Mouse (Mus musculus): ENCODE results near the gene Lrpprc.

Lrpprc gene

DNA sequence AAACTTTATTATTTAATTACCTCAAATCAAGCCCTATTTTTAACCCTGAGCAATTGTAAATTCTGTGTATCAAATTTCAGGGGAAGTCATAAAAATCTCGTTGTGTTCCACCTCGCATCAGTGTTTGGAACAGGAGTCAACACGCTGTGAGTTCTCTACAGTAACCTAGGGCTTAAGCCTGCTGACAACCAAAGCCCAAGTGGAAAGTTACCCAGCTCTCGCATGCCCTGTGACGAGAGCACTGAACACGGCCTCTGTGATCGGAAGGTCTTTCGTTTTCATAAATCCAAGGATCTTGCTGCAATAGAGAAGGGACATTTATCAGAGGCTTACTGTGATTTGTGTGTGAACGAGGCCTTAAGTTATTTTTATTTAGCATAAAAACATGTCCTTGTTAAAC lies 18.7 kb downstream of the Lrpprc start:
- in situ Hi-C loops (cut with MseI, MboI), result no loop called here

DNA sequence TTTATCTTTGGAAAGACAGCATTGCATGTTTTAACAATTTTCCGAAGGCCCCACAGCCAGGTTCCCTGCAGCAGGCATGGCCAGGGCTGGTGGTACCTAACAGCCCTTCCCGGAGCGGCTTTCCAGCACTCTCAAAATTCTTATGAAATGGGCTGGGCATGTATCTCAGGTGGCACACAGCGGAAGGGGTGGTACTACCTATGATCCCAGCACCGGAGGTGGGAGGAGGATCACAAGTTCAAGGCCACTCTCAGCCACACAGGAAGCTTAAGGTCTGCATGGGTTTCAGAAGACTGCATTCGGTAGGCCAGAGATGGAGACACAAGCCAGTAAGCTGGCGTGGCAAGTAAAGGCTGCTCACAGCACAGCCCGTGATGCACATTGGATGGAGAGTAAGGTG lies 31.6 kb downstream of the Lrpprc start:
- in situ Hi-C loops (cut with MseI, MboI), result no loop called here

- in situ Hi-C loops (cut with MseI, MboI), result no loop called here
These were observed 32.2 kb downstream of the Lrpprc start for GRCm38 (mm10) chr17:84758374-84758773.

GRCm38 (mm10) chr17:84756090-84756489 lies 34.5 kb downstream of the Lrpprc start:
- in situ Hi-C loops (cut with MseI, MboI), result no loop called here

DNA sequence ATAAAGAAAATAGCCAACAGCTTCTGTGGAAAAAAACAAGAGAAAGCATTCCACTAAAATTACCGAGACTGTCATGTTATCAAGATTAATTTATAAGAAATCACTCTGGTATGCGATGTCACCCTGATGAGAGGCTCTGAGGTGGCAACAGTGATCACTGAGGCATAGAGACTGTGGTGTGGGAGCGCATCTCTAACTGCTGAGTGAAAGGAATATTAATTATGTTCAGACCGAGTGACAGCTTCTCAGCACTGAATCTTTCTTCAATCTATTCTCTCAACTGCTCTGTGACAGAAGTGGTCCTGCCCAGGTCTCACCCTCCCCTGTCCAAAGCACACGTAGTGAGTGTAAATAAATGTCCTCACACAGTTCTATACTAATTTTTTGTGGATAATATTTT lies 37.1 kb downstream of the Lrpprc start:
- in situ Hi-C loops (cut with MseI, MboI), result no loop called here

DNA sequence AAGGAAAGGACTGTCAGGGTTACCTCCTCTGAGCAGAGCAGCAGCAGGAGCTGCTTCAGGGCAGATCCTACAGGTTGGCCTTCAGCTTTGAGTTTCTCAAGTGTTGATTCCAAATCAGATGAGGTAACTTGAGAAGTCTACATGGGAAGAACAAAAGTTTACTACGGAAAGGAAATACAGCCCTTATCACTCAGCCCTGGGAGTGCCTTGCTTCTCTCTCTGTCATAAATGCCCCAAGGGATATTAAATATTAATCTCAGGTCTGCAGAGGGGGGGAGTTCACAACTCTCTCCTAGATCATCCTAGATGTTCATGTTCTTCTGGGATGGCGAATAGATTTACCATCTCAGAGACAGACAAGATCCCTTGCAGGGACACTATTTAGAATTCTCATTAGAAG lies 38.3 kb downstream of the Lrpprc start:
- in situ Hi-C loops (cut with MseI, MboI), result no loop called here

GRCm38 (mm10) chr17:84751630-84752191 lies 38.9 kb downstream of the Lrpprc start:
- in situ Hi-C loops (cut with MseI, MboI), result no loop called here

GRCm38 (mm10) chr17:84750130-84750529 lies 40.5 kb downstream of the Lrpprc start:
- in situ Hi-C loops (cut with MseI, MboI), result no loop called here

- in situ Hi-C loops (cut with MseI, MboI), result no loop called here
These were observed 41.3 kb downstream of the Lrpprc start for GRCm38 (mm10) chr17:84749297-84749696.

GRCm38 (mm10) chr17:84748152-84748682 lies 42.4 kb downstream of the Lrpprc start:
- in situ Hi-C loops (cut with MseI, MboI), result no loop called here

DNA sequence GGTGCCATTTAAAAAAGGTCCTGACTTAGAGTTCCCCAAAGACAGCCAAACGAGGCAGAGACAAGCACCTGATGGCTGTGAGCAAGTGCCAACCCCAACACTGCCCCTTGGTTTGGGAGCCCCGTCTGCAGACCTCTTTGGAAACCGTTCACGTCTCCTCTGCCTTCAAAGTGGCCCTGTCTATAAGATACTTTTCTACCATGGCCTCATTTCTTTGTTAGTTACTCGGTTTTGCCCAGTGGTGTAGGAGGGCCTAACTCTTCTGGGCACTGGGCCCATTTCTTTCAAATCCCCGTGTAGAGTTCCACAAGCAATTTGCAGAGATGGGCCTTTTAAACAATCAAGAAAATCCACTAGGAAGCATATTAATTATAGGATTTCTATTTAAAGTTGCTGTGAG lies 43.4 kb downstream of the Lrpprc start:
- in situ Hi-C loops (cut with MseI, MboI), result no loop called here

DNA sequence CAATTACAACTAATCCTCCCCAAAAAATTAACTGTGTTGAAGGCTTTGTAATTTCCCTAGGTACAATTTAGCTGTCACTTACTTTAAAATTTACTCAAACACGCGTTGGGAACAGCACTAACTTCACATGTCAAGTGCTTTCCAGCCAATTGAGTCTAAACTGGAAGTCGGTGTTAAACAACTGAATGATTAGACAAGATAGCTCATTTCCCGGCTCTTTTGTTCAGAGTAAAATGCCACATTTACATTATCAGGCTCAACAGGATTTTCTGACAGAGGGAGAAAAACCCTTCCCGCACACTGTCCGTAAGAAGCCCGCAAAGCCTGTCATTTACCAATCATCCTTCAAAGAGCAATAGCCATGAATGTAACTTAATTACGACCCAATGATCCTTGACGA lies 45.6 kb downstream of the Lrpprc start:
- in situ Hi-C loops (cut with MseI, MboI), result no loop called here

DNA sequence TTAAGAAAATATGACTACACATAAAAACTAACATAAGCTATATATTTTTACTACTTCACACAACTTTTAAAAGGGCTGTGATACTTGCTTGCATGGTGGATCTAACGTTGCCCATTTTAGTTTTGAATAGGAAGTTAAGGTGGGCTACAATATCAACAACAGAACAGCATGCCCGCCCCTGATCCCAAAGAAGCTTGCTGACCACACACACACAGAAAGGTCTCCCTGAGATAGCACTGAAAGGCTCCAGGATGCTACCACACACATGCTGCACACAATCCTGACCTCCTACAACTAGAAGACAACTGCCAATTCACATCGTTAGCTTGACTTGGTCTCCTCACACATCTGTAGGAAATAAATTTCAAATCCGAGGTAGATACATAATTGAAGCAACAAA lies 46.3 kb downstream of the Lrpprc start:
- in situ Hi-C loops (cut with MseI, MboI), result no loop called here

DNA sequence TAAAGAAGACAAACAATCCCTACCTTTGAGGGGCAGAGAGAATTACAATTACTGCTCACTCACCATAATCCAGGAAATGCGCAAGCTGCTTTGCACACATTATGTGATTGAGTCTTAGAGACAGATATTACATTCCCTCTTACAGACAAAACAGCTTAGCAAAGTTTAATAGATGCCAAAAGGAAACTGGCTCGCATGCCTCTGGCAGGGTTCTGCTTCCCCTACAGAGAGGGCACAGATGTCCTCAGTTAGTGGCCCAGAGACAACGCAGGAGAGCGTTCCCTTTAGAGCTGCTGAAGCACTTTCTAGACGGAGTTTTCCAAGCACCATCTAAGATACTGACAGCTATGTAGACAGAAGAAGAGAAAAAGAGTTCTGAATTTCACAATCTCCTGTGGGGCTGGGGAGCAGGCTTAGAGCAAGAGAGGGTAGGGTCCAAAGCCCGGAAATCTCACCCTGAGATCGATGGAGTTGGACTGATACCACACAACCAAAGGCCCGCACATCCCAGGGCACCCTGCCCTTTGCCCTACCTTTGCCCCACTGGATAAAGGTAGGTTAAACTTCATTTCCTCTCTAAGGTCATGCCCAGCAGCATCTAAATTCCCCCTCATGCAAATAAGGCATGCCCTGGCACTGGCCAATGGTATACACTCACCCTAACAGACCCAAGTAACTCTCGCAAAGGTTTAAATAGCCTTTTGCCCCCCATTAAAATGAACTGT lies 52.4 kb downstream of the Lrpprc start:
- in situ Hi-C loops (cut with MseI, MboI), result no loop called here

DNA sequence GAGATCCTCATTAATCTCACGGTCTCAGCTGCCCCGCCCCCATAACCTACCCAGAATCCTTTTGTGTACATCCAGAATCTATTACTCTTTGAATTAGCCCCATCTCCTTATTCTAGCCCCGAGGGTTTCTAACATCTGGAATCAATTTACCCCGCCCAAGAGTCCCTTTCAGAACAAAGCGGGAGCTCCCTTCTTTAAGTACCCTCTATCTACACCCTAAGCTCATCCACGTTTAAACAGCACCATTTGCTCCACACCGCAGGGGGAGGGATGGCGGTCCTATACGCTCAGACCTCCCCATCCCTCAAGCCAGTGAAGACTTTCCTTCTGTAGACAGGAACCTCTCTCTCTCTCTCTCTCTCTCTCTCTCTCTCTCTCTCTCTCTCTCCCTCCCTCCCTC lies 53.9 kb downstream of the Lrpprc start:
- in situ Hi-C loops (cut with MseI, MboI), result no loop called here

DNA sequence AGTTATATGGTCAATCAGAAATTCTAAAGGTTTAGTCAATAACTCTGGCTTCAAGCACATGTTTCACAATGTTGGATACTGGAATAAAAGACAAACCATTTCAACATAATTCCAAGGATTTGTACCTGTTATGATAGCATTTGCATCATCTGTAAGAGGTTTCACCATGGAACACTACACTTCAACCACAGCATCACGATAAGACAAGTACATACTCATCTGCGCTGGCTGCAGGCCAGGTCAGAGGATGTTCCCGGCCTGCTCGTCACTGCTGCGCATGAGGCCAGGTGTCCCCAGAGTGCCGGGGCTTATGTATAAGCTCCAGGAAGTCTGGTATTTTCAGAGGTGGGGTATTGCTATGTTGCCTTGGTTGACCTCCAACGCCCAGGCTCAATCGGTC lies 58.0 kb downstream of the Lrpprc start:
- in situ Hi-C loops (cut with MseI, MboI), result no loop called here

GRCm38 (mm10) chr17:84731361-84731760 lies 59.2 kb downstream of the Lrpprc start:
- in situ Hi-C loops (cut with MseI, MboI), result no loop called here

DNA sequence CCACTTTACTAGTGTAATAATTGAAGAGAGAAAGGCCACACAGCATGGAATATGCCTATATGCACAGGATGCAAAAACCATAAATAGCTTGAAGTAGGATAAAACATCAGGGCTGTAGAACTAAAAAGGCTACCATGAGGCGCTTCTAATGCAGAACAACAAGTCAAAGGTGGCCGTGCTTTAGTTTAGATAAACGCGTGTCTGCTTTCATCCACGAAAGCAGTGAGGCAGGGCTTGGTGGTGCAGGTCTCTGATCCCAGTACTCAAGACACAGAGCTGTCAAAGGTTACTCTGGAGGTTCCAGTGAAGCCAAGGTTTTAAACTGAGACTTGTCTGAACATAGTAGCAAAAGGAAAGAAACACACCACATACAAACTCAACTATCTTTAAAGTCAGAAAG lies 61.4 kb downstream of the Lrpprc start:
- in situ Hi-C loops (cut with MseI, MboI), result no loop called here

DNA sequence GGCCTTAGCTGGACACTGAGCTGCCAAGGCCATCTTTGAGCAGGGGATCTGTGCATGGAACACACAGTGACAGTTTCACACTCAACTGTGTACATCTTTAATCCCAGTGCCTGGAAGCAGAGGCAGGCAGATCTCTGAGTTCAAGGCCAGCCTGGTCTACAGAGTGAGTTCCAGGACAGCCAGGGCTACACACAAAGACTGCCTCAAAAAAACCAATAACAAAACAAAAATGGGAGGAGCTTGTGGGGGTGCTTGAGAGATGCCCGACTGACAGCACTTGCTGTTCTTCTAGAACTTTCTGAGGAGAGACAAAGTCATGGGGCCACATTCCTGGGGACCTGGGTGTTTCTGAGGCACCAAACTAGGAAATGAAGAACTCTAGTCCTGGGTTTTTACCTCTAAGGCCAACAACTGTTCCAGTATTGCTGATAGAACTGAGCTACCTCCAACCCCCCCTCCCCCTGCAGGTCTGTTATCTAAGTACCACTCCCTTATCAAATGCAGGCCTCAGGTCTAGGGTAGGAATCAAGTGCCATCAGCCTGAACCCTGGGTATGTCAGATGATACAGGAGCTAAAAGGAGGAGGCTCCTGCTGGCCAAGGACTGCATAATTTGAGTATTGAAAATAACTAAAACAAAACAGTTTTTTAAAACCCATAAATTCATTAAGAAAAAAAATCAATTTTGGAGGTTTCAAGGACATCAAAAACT lies 62.2 kb downstream of the Lrpprc start:
- in situ Hi-C loops (cut with MseI, MboI), result no loop called here

- in situ Hi-C loops (cut with MseI, MboI), result no loop called here
These were observed 65.4 kb downstream of the Lrpprc start for GRCm38 (mm10) chr17:84725163-84725562.

DNA sequence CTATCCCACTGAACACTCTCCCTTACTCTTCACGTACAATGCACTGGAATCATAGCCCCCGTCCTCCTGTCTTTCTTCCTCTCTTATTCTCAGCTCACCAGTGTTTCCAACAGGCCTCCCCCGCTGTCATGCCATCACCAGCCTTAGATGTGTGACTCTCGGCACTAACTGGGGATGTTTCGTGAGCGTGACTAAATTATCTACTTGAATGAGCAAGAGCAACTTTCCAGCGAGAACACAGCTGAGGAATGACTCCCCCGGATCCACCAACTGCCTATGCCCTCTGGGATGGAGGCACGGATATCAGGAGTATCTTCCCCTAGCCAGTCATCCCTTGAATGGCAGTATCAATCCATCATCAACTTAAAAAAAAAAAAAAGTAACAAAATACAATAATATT lies 66.6 kb downstream of the Lrpprc start:
- in situ Hi-C loops (cut with MseI, MboI), result no loop called here

DNA sequence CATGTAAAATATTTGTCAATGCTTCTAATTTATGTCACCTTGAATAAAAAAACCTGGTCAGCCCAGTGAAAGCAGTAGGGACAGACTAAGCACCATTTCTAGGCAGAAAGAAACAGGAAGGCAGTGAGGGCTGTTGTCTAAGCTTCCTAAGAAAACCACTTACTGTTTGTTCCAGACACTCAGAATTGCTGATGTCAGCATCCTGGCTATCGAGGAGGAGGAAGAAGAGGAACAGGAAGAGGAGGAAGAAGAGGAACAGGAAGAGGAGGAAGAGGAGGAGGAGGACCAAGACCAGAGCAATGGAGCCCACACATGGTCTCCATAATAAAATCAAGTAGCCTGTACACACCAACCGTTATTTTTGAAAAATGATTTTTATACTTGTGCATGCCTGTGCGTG lies 71.5 kb downstream of the Lrpprc start:
- in situ Hi-C loops (cut with MseI, MboI), result no loop called here

DNA sequence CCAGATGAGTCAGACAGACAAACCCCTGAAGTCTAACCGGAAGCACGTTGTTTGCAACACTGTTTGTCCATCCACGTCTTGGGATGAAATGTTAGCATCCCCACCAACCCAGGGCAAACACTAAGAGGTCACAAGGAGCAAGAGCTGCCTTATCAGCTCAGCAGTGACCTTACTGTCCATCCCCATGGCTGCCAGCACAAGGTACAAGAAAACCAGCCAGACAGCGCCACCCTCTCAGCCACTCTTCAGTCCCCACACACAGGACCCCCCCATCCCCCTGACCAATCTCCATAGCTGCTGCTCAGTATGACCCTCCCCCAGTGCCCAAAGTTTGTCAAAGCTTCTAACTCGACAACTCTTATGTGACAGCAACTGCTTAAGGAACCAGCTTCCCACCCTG lies 73.2 kb downstream of the Lrpprc start:
- in situ Hi-C loops (cut with MseI, MboI), result no loop called here
